Mouse (Mus musculus): ENCODE measurements at regions not wholly inside any gene's neighbourhood (a gene's known extent, or its start where the extent isn't known, plus 50 kb on each side); places are given as distances from the start of the nearest gene placed in this dataset.

- TF ChIP-seq CTCF (IDR thresholded peaks at IDR 0.05; ENCODE audit: low read depth) = no peak
- ATAC-seq (replicated peaks; ENCODE audit: low FRiP score, low read depth) (no peak), DNase-seq (ENCODE audit: low spot score) (peak; percentile 24)
- Histone ChIP-seq H3K36me3 (ENCODE audit: insufficient read depth, low read length) (no peaks in the 10 kb centered on the region), H3K4me2 (ENCODE audit: low read length) (no peak overlapping the region), H3K27me3 (ENCODE audit: insufficient read depth, low read length) (no peaks in the 10 kb centered on the region), H3K4me1 (replicated peaks; ENCODE audit: insufficient read depth, low read length) (peaks cover 6% of the 10 kb centered on the region; the same call in 1 of the 2 replicates), H3K9ac (ENCODE audit: low read depth, low read length) (no peak overlapping the region), H3K9me3 (replicated peaks; ENCODE audit: low read length) (no peaks in the 10 kb centered on the region), H3K4me3 (replicated peaks; ENCODE audit: low read depth, low read length) (no peak overlapping the region), H3K27ac (0 out of 2 replicates have a peak overlapping the region, but pooled peaks have one; percentile 47)
- WGBS = 24% methylated on average over 5 of the region's 5 CpGs
Measured at GRCm38 (mm10) chr7:95789424-95789823, 381.6 kb upstream of the Tenm4 start.

- no peak for ATAC-seq (replicated peaks; ENCODE audit: low FRiP score, low read depth)
- no peak for TF ChIP-seq CTCF (IDR thresholded peaks at IDR 0.05; ENCODE audit: low read depth)
- Histone ChIP-seq H3K9me3 (replicated peaks; ENCODE audit: low read length) (no peaks in the 10 kb centered on the region), H3K4me2 (ENCODE audit: low read length) (no peak overlapping the region), H3K9ac (ENCODE audit: low read depth, low read length) (no peak overlapping the region), H3K36me3 (ENCODE audit: insufficient read depth, low read length) (no peaks in the 10 kb centered on the region), H3K27ac (no peak overlapping the region), H3K4me3 (replicated peaks; ENCODE audit: low read depth, low read length) (no peak overlapping the region), H3K27me3 (ENCODE audit: insufficient read depth, low read length) (no peaks in the 10 kb centered on the region), H3K4me1 (replicated peaks; ENCODE audit: insufficient read depth, low read length) (no peaks in the 10 kb centered on the region)
- 64% methylated on average over 3 of the region's 3 CpGs for WGBS
- DNase-seq (ENCODE audit: low spot score) = no peak
Measured at GRCm38 (mm10) chr7:95799022-95799421, 372.0 kb upstream of the Tenm4 start.

- H3K27ac ChIP-seq = no peak overlapping the region
- ATAC-seq (replicated peaks; ENCODE audit: low FRiP score, low read depth) (no peak), DNase-seq (ENCODE audit: low spot score) (no peak)
Measured at GRCm38 (mm10) chr7:95809626-95810025, 361.4 kb upstream of the Tenm4 start.

GRCm38 (mm10) chr7:95810096-95810495 is 360.9 kb upstream of the Tenm4 start:
- DNase-seq (ENCODE audit: low spot score) (peak; percentile 67), ATAC-seq (replicated peaks; ENCODE audit: low FRiP score, low read depth) (no peak)
- Histone ChIP-seq H3K9ac (ENCODE audit: low read depth, low read length) (no peak overlapping the region), H3K4me2 (ENCODE audit: low read length) (no peak overlapping the region), H3K27ac (no peak overlapping the region), H3K9me3 (replicated peaks; ENCODE audit: low read length) (no peaks in the 10 kb centered on the region), H3K4me3 (replicated peaks; ENCODE audit: low read depth, low read length) (no peak overlapping the region), H3K27me3 (ENCODE audit: insufficient read depth, low read length) (no peaks in the 10 kb centered on the region), H3K36me3 (ENCODE audit: insufficient read depth, low read length) (no peaks in the 10 kb centered on the region), H3K4me1 (replicated peaks; ENCODE audit: insufficient read depth, low read length) (no peaks in the 10 kb centered on the region)
- no peak for TF ChIP-seq CTCF (IDR thresholded peaks at IDR 0.05; ENCODE audit: low read depth)
- whole genome bisulfite sequencing = 13% methylated on average over 4 of the region's 4 CpGs

More at GRCm38 (mm10) chr7:95809626-95810025, 361.4 kb upstream of the Tenm4 start:
- no peak overlapping the region for H3K4me3 ChIP-seq (replicated peaks; ENCODE audit: low read depth, low read length)
- no peak for TF ChIP-seq CTCF (IDR thresholded peaks at IDR 0.05; ENCODE audit: low read depth)
- no peaks in the 10 kb centered on the region for H3K36me3 ChIP-seq (ENCODE audit: insufficient read depth, low read length)
- no peaks in the 10 kb centered on the region for H3K27me3 ChIP-seq (ENCODE audit: insufficient read depth, low read length)
- 22% methylated on average over 3 of the region's 3 CpGs for WGBS
- H3K4me2 ChIP-seq (ENCODE audit: low read length) = no peak overlapping the region
- no peak overlapping the region for H3K9ac ChIP-seq (ENCODE audit: low read depth, low read length)
- no peaks in the 10 kb centered on the region for H3K4me1 ChIP-seq (replicated peaks; ENCODE audit: insufficient read depth, low read length)
- no peaks in the 10 kb centered on the region for H3K9me3 ChIP-seq (replicated peaks; ENCODE audit: low read length)

- Histone ChIP-seq H3K4me2 (ENCODE audit: low read length) (no peak overlapping the region), H3K27me3 (ENCODE audit: insufficient read depth, low read length) (no peaks in the 10 kb centered on the region), H3K4me3 (replicated peaks; ENCODE audit: low read depth, low read length) (no peak overlapping the region), H3K27ac (no peak overlapping the region), H3K9me3 (replicated peaks; ENCODE audit: low read length) (no peaks in the 10 kb centered on the region), H3K9ac (ENCODE audit: low read depth, low read length) (no peak overlapping the region), H3K4me1 (replicated peaks; ENCODE audit: insufficient read depth, low read length) (no peaks in the 10 kb centered on the region), H3K36me3 (ENCODE audit: insufficient read depth, low read length) (no peaks in the 10 kb centered on the region)
- TF ChIP-seq CTCF (IDR thresholded peaks at IDR 0.05; ENCODE audit: low read depth) = no peak
- ATAC-seq (replicated peaks; ENCODE audit: low FRiP score, low read depth) (no peak), DNase-seq (ENCODE audit: low spot score) (no peak)
- 35% methylated on average over 2 of the region's 2 CpGs for WGBS
Measured at GRCm38 (mm10) chr7:95814865-95815264, 356.2 kb upstream of the Tenm4 start.

- no peak overlapping the region for H3K27ac ChIP-seq
- ATAC-seq (replicated peaks; ENCODE audit: low FRiP score, low read depth) (no peak), DNase-seq (ENCODE audit: low spot score) (no peak)
- 90% methylated on average over 4 of the region's 4 CpGs for WGBS
- no peak overlapping the region for H3K4me2 ChIP-seq (ENCODE audit: low read length)
- no peak overlapping the region for H3K4me3 ChIP-seq (replicated peaks; ENCODE audit: low read depth, low read length)
- TF ChIP-seq CTCF (IDR thresholded peaks at IDR 0.05; ENCODE audit: low read depth) = no peak
- no peaks in the 10 kb centered on the region for H3K9me3 ChIP-seq (replicated peaks; ENCODE audit: low read length)
- H3K4me1 ChIP-seq (replicated peaks; ENCODE audit: insufficient read depth, low read length) = no peaks in the 10 kb centered on the region
- H3K36me3 ChIP-seq (ENCODE audit: insufficient read depth, low read length) = no peaks in the 10 kb centered on the region
- no peaks in the 10 kb centered on the region for H3K27me3 ChIP-seq (ENCODE audit: insufficient read depth, low read length)
- H3K9ac ChIP-seq (ENCODE audit: low read depth, low read length) = no peak overlapping the region
Measured at GRCm38 (mm10) chr7:95823539-95823938, 347.5 kb upstream of the Tenm4 start.

- Histone ChIP-seq H3K27me3 (ENCODE audit: insufficient read depth, low read length) (no peaks in the 10 kb centered on the region), H3K9me3 (replicated peaks; ENCODE audit: low read length) (no peaks in the 10 kb centered on the region), H3K4me3 (replicated peaks; ENCODE audit: low read depth, low read length) (no peak overlapping the region), H3K9ac (ENCODE audit: low read depth, low read length) (no peak overlapping the region), H3K36me3 (ENCODE audit: insufficient read depth, low read length) (no peaks in the 10 kb centered on the region), H3K4me2 (ENCODE audit: low read length) (no peak overlapping the region), H3K27ac (no peak overlapping the region), H3K4me1 (replicated peaks; ENCODE audit: insufficient read depth, low read length) (no peaks in the 10 kb centered on the region)
- no peak for DNase-seq (ENCODE audit: low spot score)
- WGBS = 63% methylated on average over 4 of the region's 4 CpGs
- ATAC-seq (replicated peaks; ENCODE audit: low FRiP score, low read depth) = no peak
- TF ChIP-seq CTCF (IDR thresholded peaks at IDR 0.05; ENCODE audit: low read depth) = no peak
Measured at GRCm38 (mm10) chr7:95829889-95830288, 341.2 kb upstream of the Tenm4 start.

Measured in kidney, postnatal 0 days (tissue).